Mouse (Mus musculus) gastrocnemius, postnatal 36 days (tissue): ENCODE measurements around the gene Snx21. TPM values are rescaled to one million over a fixed set of nuclear protein-coding genes. Genes with fewer than 3 reads are reported as not detected.

Experiments used
- DNase-seq, 2 experiments: peaks; one replicate each; pipeline ENCODE4 v3.0.0; 2022
- intact Hi-C: fragments of 180-260 bp; cut with DNase I; formaldehyde crosslinking; loops from one replicate; pipeline ENCODE4 v1.15.1; 2025
- long read RNA-seq, 2 experiments: library from polyadenylated mRNA; stranded (forward); transcript quantifications; one replicate each; pipeline ENCODE4 v2.0.0; 2021
- total RNA-seq, 2 experiments: library from RNA; stranded (reverse); gene quantifications; 2 replicates each; pipeline ENCODE4 v1.2.3; 2021

The Snx21 gene
- total RNA-seq = 10 to 100 TPM; 18.1 to 20.8 TPM
- long read RNA-seq, experiment 1, transcript Snx21-201 (3 exons, 2,590 nt) = minor isoform, 10 of 34 reads
- long read RNA-seq, experiment 1, transcript Snx21-204 (3 exons, 1,825 nt) = major isoform, 16 of 34 reads
- long read RNA-seq, experiment 1, partial matches to known transcripts = 0 of 34 reads
- long read RNA-seq, experiment 1, other reads (novel, unspliced or antisense) = 7 of 34 reads
- long read RNA-seq, experiment 2, transcript Snx21-204 (3 exons, 1,825 nt) = major isoform, 15 of 40 reads
- long read RNA-seq, experiment 2, transcript Snx21-201 (3 exons, 2,590 nt) = major isoform, 15 of 40 reads
- long read RNA-seq, experiment 2, partial matches to known transcripts = 3 of 40 reads
- long read RNA-seq, experiment 2, other reads (novel, unspliced or antisense) = 6 of 40 reads

- intact Hi-C loops = no loop called here
- DNase-seq = peak; percentile 86 to 91
Measured at GRCm38 (mm10) chr2:164785481-164786387, at the start of gene Snx21. Gene Snx21, plus strand, starts transcription at chr2:164785823.

GRCm38 (mm10) chr2:164737377-164738090 is 48.1 kb upstream of the Snx21 start:
- intact Hi-C loops = no loop called here
- DNase-seq = no peak

GRCm38 (mm10) chr2:164739876-164740275 is 45.7 kb upstream of the Snx21 start:
- intact Hi-C loops = no loop called here

GRCm38 (mm10) chr2:164744987-164745386 is 40.6 kb upstream of the Snx21 start:
- DNase-seq = no peak
- intact Hi-C loops = no loop called here

More at GRCm38 (mm10) chr2:164739876-164740275, 45.7 kb upstream of the Snx21 start:
- no peak for DNase-seq

- peak; percentile 90 to 92 for DNase-seq
- intact Hi-C loops = no loop called here
Measured at GRCm38 (mm10) chr2:164745843-164746479, 39.7 kb upstream of the Snx21 start, which contains the start of the genes Wfdc3 and Dnttip1. Gene Wfdc3, minus strand, starts transcription at chr2:164745931. Gene Dnttip1, plus strand, starts transcription at chr2:164745983.

GRCm38 (mm10) chr2:164746693-164747092 is 38.9 kb upstream of the Snx21 start:
- intact Hi-C loops = no loop called here
- DNase-seq = no peak

GRCm38 (mm10) chr2:164748191-164748590 is 37.4 kb upstream of the Snx21 start:
- intact Hi-C loops = no loop called here
- DNase-seq = no peak

- intact Hi-C loops = no loop called here
- DNase-seq = no peak
Measured at GRCm38 (mm10) chr2:164748991-164749390, 36.6 kb upstream of the Snx21 start.

- intact Hi-C loops = no loop called here
- no peak for DNase-seq
Measured at GRCm38 (mm10) chr2:164752454-164752853, 33.2 kb upstream of the Snx21 start.

GRCm38 (mm10) chr2:164754105-164754504 is 31.5 kb upstream of the Snx21 start:
- intact Hi-C loops = no loop called here
- DNase-seq = no peak

- intact Hi-C loops = no loop called here
- no peak for DNase-seq
Measured at GRCm38 (mm10) chr2:164754800-164755199, 30.8 kb upstream of the Snx21 start.

GRCm38 (mm10) chr2:164757841-164758240 is 27.8 kb upstream of the Snx21 start:
- DNase-seq = no peak
- intact Hi-C loops = no loop called here

GRCm38 (mm10) chr2:164758692-164759091 is 26.9 kb upstream of the Snx21 start:
- no peak for DNase-seq
- intact Hi-C loops = no loop called here

GRCm38 (mm10) chr2:164760059-164760833 is 25.4 kb upstream of the Snx21 start:
- no peak for DNase-seq
- intact Hi-C loops = no loop called here

GRCm38 (mm10) chr2:164761502-164761901 is 24.1 kb upstream of the Snx21 start:
- no peak for DNase-seq
- intact Hi-C loops = no loop called here

GRCm38 (mm10) chr2:164761971-164762370 is 23.7 kb upstream of the Snx21 start:
- intact Hi-C loops = no loop called here
- no peak for DNase-seq

GRCm38 (mm10) chr2:164762593-164762992 is 23.0 kb upstream of the Snx21 start:
- DNase-seq = no peak
- intact Hi-C loops = no loop called here

GRCm38 (mm10) chr2:164765841-164766240 is 19.8 kb upstream of the Snx21 start:
- intact Hi-C loops = no loop called here

GRCm38 (mm10) chr2:164767812-164768540 is 17.6 kb upstream of the Snx21 start:
- intact Hi-C loops = no loop called here
- no peak for DNase-seq

More at GRCm38 (mm10) chr2:164765841-164766240, 19.8 kb upstream of the Snx21 start:
- no peak for DNase-seq
